Mouse (Mus musculus) MEL (cell line): ENCODE results near the gene Slc9a5. TPM values are rescaled to one million over a fixed set of nuclear protein-coding genes. Genes with fewer than 3 reads are reported as not detected.

ENCODE experiments used
- DNase-seq: peaks from one replicate; pipeline ENCODE4 v3.0.0; 2011; ENCODE audit warnings: low read depth, low spot score
- H3K27ac ChIP-seq: 2 replicates; pipeline ENCODE4 v1.5.1; 2012; ENCODE audit warnings: low read depth, mild to moderate bottlenecking, control low read depth, low read length, moderate library complexity; ENCODE audit not compliant: control insufficient read depth
- H3K27me3 ChIP-seq, 2 experiments: fragments of 150-350 bp in 1 of 2; sonication (generic) in 1 of 2; 2 replicates each; pipeline ENCODE4 v1.6.1; 2012; ENCODE audit warnings: low read length in 2 of 2, mild to moderate bottlenecking in 2 of 2, improper control_type of control experiment in 1 of 2, moderate library complexity in 1 of 2; ENCODE audit not compliant: insufficient read depth in 2 of 2, control insufficient read depth in 1 of 2
- H3K36me3 ChIP-seq, 2 experiments: 2 replicates each; pipeline ENCODE4 v1.6.1; 2012 to 2014; ENCODE audit warnings: low read length in 2 of 2, improper control_type of control experiment in 1 of 2, inconsistent platforms in 1 of 2, mild to moderate bottlenecking in 1 of 2; ENCODE audit not compliant: insufficient read depth in 2 of 2, control insufficient read depth in 1 of 2
- H3K4me1 ChIP-seq, 2 experiments: fragments of 150-350 bp in 1 of 2; sonication (generic) in 1 of 2; 2 replicates each; pipeline ENCODE4 v1.6.1; 2012; ENCODE audit warnings: low read length in 2 of 2, improper control_type of control experiment in 1 of 2, mild to moderate bottlenecking in 1 of 2; ENCODE audit not compliant: insufficient read depth in 2 of 2, control insufficient read depth in 1 of 2
- H3K4me3 ChIP-seq, 2 experiments: fragments of 150-350 bp in 1 of 2; sonication (generic) in 1 of 2; 2 replicates each; pipeline ENCODE4 v1.5.1; 2012; ENCODE audit warnings: low read depth in 2 of 2, low read length in 2 of 2, mild to moderate bottlenecking in 2 of 2, moderate library complexity in 2 of 2, control low read depth in 1 of 2, improper control_type of control experiment in 1 of 2; ENCODE audit not compliant: control insufficient read depth in 1 of 2, insufficient read depth in 1 of 2
- H3K79me2 ChIP-seq: 2 replicates; pipeline ENCODE4 v1.6.1; 2012; ENCODE audit warnings: mild to moderate bottlenecking, low read length, moderate library complexity; ENCODE audit not compliant: control insufficient read depth, poor library complexity, insufficient read depth
- H3K9ac ChIP-seq: 2 replicates; pipeline ENCODE4 v1.6.1; 2012; ENCODE audit warnings: low read depth, mild to moderate bottlenecking, control low read depth, low read length, moderate library complexity; ENCODE audit not compliant: control insufficient read depth, poor library complexity, severe bottlenecking
- H3K9me3 ChIP-seq: fragments of 150-350 bp; sonication (generic); replicated peaks from 2 replicates; pipeline ENCODE4 v1.6.1; 2012; ENCODE audit warnings: mild to moderate bottlenecking, low read length, improper control_type of control experiment, moderate library complexity; ENCODE audit not compliant: insufficient read depth
- CHD2 ChIP-seq: IDR thresholded peaks from 2 replicates; pipeline ENCODE4 v1.6.1; 2011; ENCODE audit warnings: low read length, improper control_type of control experiment
- CTCF ChIP-seq, 3 experiments: IDR thresholded peaks in 2 of 3; conservative IDR thresholded peaks in 1 of 3; 2 replicates each; pipeline ENCODE4 v1.5.1; 2011 to 2012; ENCODE audit warnings: low read length in 3 of 3, low read depth in 2 of 3, mild to moderate bottlenecking in 2 of 3, improper control_type of control experiment in 1 of 3, inconsistent platforms in 1 of 3, mixed read lengths in 1 of 3, moderate library complexity in 1 of 3; ENCODE audit not compliant: control insufficient read depth in 1 of 3, insufficient read depth in 1 of 3, poor library complexity in 1 of 3, severe bottlenecking in 1 of 3
- E2F4 ChIP-seq: IDR thresholded peaks from 2 replicates; pipeline ENCODE4 v1.6.1; 2011; ENCODE audit warnings: low read depth, low read length, improper control_type of control experiment, borderline replicate concordance
- EP300 ChIP-seq, 2 experiments: IDR thresholded peaks; 2 replicates each; pipeline ENCODE4 v1.6.1; 2011; ENCODE audit warnings: improper control_type of control experiment in 2 of 2, low read length in 2 of 2, low read depth in 1 of 2, mild to moderate bottlenecking in 1 of 2
- ETS1 ChIP-seq: IDR thresholded peaks from 2 replicates; pipeline ENCODE4 v1.6.1; 2012; ENCODE audit warnings: low read depth, mild to moderate bottlenecking, inconsistent platforms, low read length, improper control_type of control experiment, moderate library complexity
- JUND ChIP-seq: IDR thresholded peaks from 2 replicates; pipeline ENCODE4 v1.6.1; 2011; ENCODE audit warnings: low read depth, mild to moderate bottlenecking, improper control_type of control experiment, low read length
- KAT2A ChIP-seq: conservative IDR thresholded peaks from 2 replicates; pipeline ENCODE4 v1.6.1; 2012; ENCODE audit warnings: low read depth, low read length, improper control_type of control experiment, inconsistent platforms
- MAZ ChIP-seq: IDR thresholded peaks from 2 replicates; pipeline ENCODE4 v1.6.1; 2012; ENCODE audit warnings: low read depth, mild to moderate bottlenecking, inconsistent platforms, low read length, improper control_type of control experiment
- MEF2A ChIP-seq: IDR thresholded peaks from 2 replicates; pipeline ENCODE4 v1.6.1; 2014; ENCODE audit warnings: low read depth, mild to moderate bottlenecking, inconsistent platforms, low read length, improper control_type of control experiment; ENCODE audit not compliant: poor library complexity, insufficient replicate concordance, severe bottlenecking; ENCODE audit errors: extremely low read depth
- NELFE ChIP-seq: IDR thresholded peaks from 2 replicates; pipeline ENCODE4 v1.6.1; 2011; ENCODE audit warnings: low read depth, low read length, improper control_type of control experiment
- NRF1 ChIP-seq: IDR thresholded peaks from 2 replicates; pipeline ENCODE4 v1.6.1; 2014; ENCODE audit warnings: low read depth, mild to moderate bottlenecking, inconsistent platforms, low read length, improper control_type of control experiment, moderate library complexity; ENCODE audit not compliant: poor library complexity, insufficient read depth, severe bottlenecking
- POLR2AphosphoS5 ChIP-seq: IDR thresholded peaks from 2 replicates; pipeline ENCODE4 v1.6.1; 2012; ENCODE audit warnings: low read depth, borderline replicate concordance, mild to moderate bottlenecking, inconsistent platforms, low read length, moderate library complexity, mixed read lengths
- RAD21 ChIP-seq: IDR thresholded peaks from 2 replicates; pipeline ENCODE4 v1.6.1; 2011; ENCODE audit warnings: mild to moderate bottlenecking, low read depth, low read length, improper control_type of control experiment
- RCOR1 ChIP-seq: IDR thresholded peaks from 2 replicates; pipeline ENCODE4 v1.6.1; 2012; ENCODE audit warnings: low read depth, mild to moderate bottlenecking, inconsistent platforms, low read length, improper control_type of control experiment
- SIN3A ChIP-seq: IDR thresholded peaks from 2 replicates; pipeline ENCODE4 v1.6.1; 2012; ENCODE audit warnings: low read length, improper control_type of control experiment, inconsistent platforms
- SMC3 ChIP-seq: IDR thresholded peaks from 2 replicates; pipeline ENCODE4 v1.6.1; 2011; ENCODE audit warnings: low read depth, low read length, improper control_type of control experiment
- TAL1 ChIP-seq: IDR thresholded peaks from 2 replicates; pipeline ENCODE4 v1.6.1; 2012; ENCODE audit warnings: mild to moderate bottlenecking, inconsistent platforms, low read length, moderate library complexity, mixed read lengths
- TBP ChIP-seq: IDR thresholded peaks from 2 replicates; pipeline ENCODE4 v1.8.0; 2011; ENCODE audit warnings: low read depth, low read length, improper control_type of control experiment
- TCF12 ChIP-seq: IDR thresholded peaks from 2 replicates; pipeline ENCODE4 v1.6.1; 2014; ENCODE audit warnings: low read depth, mild to moderate bottlenecking, inconsistent platforms, low read length, improper control_type of control experiment, moderate library complexity
- UBTF ChIP-seq: IDR thresholded peaks from 2 replicates; pipeline ENCODE4 v1.6.1; 2012; ENCODE audit warnings: low read depth, mild to moderate bottlenecking, inconsistent platforms, low read length, improper control_type of control experiment, moderate library complexity, borderline replicate concordance; ENCODE audit not compliant: insufficient read depth
- USF1 ChIP-seq: IDR thresholded peaks from 2 replicates; pipeline ENCODE4 v1.6.1; 2014; ENCODE audit warnings: low read depth, mild to moderate bottlenecking, inconsistent platforms, low read length, improper control_type of control experiment, moderate library complexity
- USF2 ChIP-seq, 2 experiments: IDR thresholded peaks; 2 replicates each; pipeline ENCODE4 v1.6.1; 2011 to 2012; ENCODE audit warnings: improper control_type of control experiment in 2 of 2, low read length in 2 of 2, borderline replicate concordance in 1 of 2, inconsistent platforms in 1 of 2, low read depth in 1 of 2, mild to moderate bottlenecking in 1 of 2; ENCODE audit not compliant: insufficient read depth in 1 of 2
- ZKSCAN1 ChIP-seq: IDR thresholded peaks from 2 replicates; pipeline ENCODE4 v1.6.1; 2012; ENCODE audit warnings: low read depth, mild to moderate bottlenecking, inconsistent platforms, low read length, improper control_type of control experiment, moderate library complexity
- ZMIZ1 ChIP-seq: IDR thresholded peaks from 2 replicates; pipeline ENCODE4 v1.6.1; 2012; ENCODE audit warnings: low read depth, mild to moderate bottlenecking, inconsistent platforms, low read length, improper control_type of control experiment, moderate library complexity
- polyA plus RNA-seq, 2 experiments: library from polyadenylated mRNA; stranded (reverse) in 1 of 2; unstranded in 1 of 2; fragments of >175 nt in 1 of 2; fragments of >200 nt in 1 of 2; gene quantifications; 2 replicates each; pipeline versions ENCODE4 v1.2.1 to v1.2.4; 2012; ENCODE audit warnings: low replicate concordance in 2 of 2, low read depth in 1 of 2; ENCODE audit not compliant: insufficient read length in 2 of 2, insufficient read depth in 1 of 2, missing spikeins in 1 of 2
- total RNA-seq: library from RNA; depleted of rRNA; stranded (reverse); fragments of 300-350 nt; gene quantifications from 2 replicates; pipeline ENCODE4 v1.2.3, GENCODE M21; 2012; rRNA removed

Gene Slc9a5
- total and polyA plus RNA-seq, 3 experiments, result 0.12 to 1.9 TPM; not detected in 1

- Histone ChIP-seq H3K4me3 (no peak overlapping the region), H3K9ac (no peak overlapping the region), H3K4me1 (no peaks in the 10 kb centered on the region), H3K27ac (no peak overlapping the region), H3K79me2 (no peaks in the 10 kb centered on the region), H3K9me3 (no peaks in the 10 kb centered on the region), H3K36me3 (no peaks in the 10 kb centered on the region), H3K27me3 (peaks cover 17 to 32% of the 10 kb centered on the region in 2 experiments)
- no peak for TF ChIP-seq TAL1
- no peak for TF ChIP-seq UBTF
- peak; percentile 24; the same call in 1 of the 2 replicates for TF ChIP-seq SMC3
- no peak for TF ChIP-seq USF2 (IDR thresholded peaks at IDR 0.05; ENCODE audit: borderline replicate concordance in 1 of 2, insufficient read depth in 1 of 2, low read depth in 1 of 2, low read length in 2 of 2)
- TF ChIP-seq MEF2A, result no peak
- TF ChIP-seq RCOR1, result no peak
- no peak for TF ChIP-seq TBP
- no peak for TF ChIP-seq NRF1
- peak; percentile 37 for TF ChIP-seq RAD21
- TF ChIP-seq USF1, result no peak
- TF ChIP-seq SIN3A, result no peak
- no peak for TF ChIP-seq ZMIZ1
- TF ChIP-seq ZKSCAN1, result no peak
- no peak for TF ChIP-seq E2F4
- no peak for TF ChIP-seq NELFE
- TF ChIP-seq JUND, result no peak
- no peak for TF ChIP-seq POLR2AphosphoS5
- TF ChIP-seq KAT2A, result no peak
- TF ChIP-seq TCF12, result no peak
- peak in 2 of 3 experiments; percentile 24 to 44; a peak in 3 of 6 replicates for TF ChIP-seq CTCF (IDR thresholded peaks at IDR 0.05 in 2 of 3, conservative IDR thresholded peaks at IDR 0.05 in 1 of 3; ENCODE audit: control insufficient read depth in 1 of 3, insufficient read depth in 1 of 3, low read depth in 2 of 3, low read length in 3 of 3, poor library complexity in 1 of 3, severe bottlenecking in 1 of 3)
- TF ChIP-seq ETS1, result no peak
- TF ChIP-seq EP300 (IDR thresholded peaks at IDR 0.05; ENCODE audit: low read depth in 1 of 2, low read length in 2 of 2), result no peak
- TF ChIP-seq MAZ, result no peak
- TF ChIP-seq CHD2, result no peak
- DNase-seq, result peak; percentile 30
These were observed 70.3 kb downstream of the Slc9a5 start for GRCm38 (mm10) chr8:105418992-105419391.

Other genes with a start within 250 kb of the Slc9a5 start
- not detected in 2 replicates for gene Ces4a, start 217.0 kb upstream of the Slc9a5 start, total RNA-seq
- gene Ces4a, start 217.0 kb upstream of the Slc9a5 start, polyA plus RNA-seq, result not detected
- 32.5 and 40.6 TPM in 2 replicates for gene Cbfb, start 178.2 kb upstream of the Slc9a5 start, total RNA-seq
- 10 to 100 TPM in 1 of 2 experiments, not detected in 1; 37.9 TPM for gene Cbfb, start 178.2 kb upstream of the Slc9a5 start, polyA plus RNA-seq
- 16.0 and 18.3 TPM in 2 replicates for gene D230025D16Rik, start 123.7 kb upstream of the Slc9a5 start, total RNA-seq
- 10 to 100 TPM in 1 of 2 experiments, not detected in 1; 22.4 TPM for gene D230025D16Rik, start 123.7 kb upstream of the Slc9a5 start, polyA plus RNA-seq
- gene B3gnt9, start 93.7 kb upstream of the Slc9a5 start, total RNA-seq, result 2.7 and 2.8 TPM in 2 replicates
- gene B3gnt9, start 93.7 kb upstream of the Slc9a5 start, polyA plus RNA-seq, result 1 to 10 TPM in 1 of 2 experiments, not detected in 1; 4.7 TPM
- gene Tradd, start 84.2 kb upstream of the Slc9a5 start, total RNA-seq, result 29.0 and 31.0 TPM in 2 replicates
- gene Tradd, start 84.2 kb upstream of the Slc9a5 start, polyA plus RNA-seq, result 10 to 100 TPM in 1 of 2 experiments, not detected in 1; 33.5 TPM
- 4.1 and 4.8 TPM in 2 replicates for gene Fbxl8, start 84.2 kb upstream of the Slc9a5 start, total RNA-seq
- gene Fbxl8, start 84.2 kb upstream of the Slc9a5 start, polyA plus RNA-seq, result 1 to 10 TPM in 1 of 2 experiments, not detected in 1; 7.2 TPM
- 1.4 and 1.7 TPM in 2 replicates for gene Hsf4, start 79.0 kb upstream of the Slc9a5 start, total RNA-seq
- gene Hsf4, start 79.0 kb upstream of the Slc9a5 start, polyA plus RNA-seq, result 1 to 10 TPM in 1 of 2 experiments, not detected in 1; 7.1 TPM
- gene Nol3, start 72.7 kb upstream of the Slc9a5 start, total RNA-seq, result 0.69 and 0.89 TPM in 2 replicates
- under 1 TPM in 1 of 2 experiments, not detected in 1; 0.63 TPM for gene Nol3, start 72.7 kb upstream of the Slc9a5 start, polyA plus RNA-seq
- gene 4931428F04Rik, start 59.0 kb upstream of the Slc9a5 start, total RNA-seq, result 5.6 and 8.2 TPM in 2 replicates
- 10 to 100 TPM in 1 of 2 experiments, not detected in 1; 13.0 TPM for gene 4931428F04Rik, start 59.0 kb upstream of the Slc9a5 start, polyA plus RNA-seq
- gene Exoc3l, start 52.7 kb upstream of the Slc9a5 start, total RNA-seq, result 0.56 and 0.69 TPM in 2 replicates
- 1 to 10 TPM in 1 of 2 experiments, not detected in 1; 2.0 TPM for gene Exoc3l, start 52.7 kb upstream of the Slc9a5 start, polyA plus RNA-seq
- gene E2f4, start 51.2 kb upstream of the Slc9a5 start, total RNA-seq, result 95.9 and 98.5 TPM in 2 replicates
- gene E2f4, start 51.2 kb upstream of the Slc9a5 start, polyA plus RNA-seq, result 100 to 1,000 TPM in 1 of 2 experiments, 10 to 100 TPM in 1; 97.9 to 313 TPM
- 1.0 and 1.3 TPM in 2 replicates for gene Elmo3, start 43.2 kb upstream of the Slc9a5 start, total RNA-seq
- 1 to 10 TPM in 1 of 2 experiments, not detected in 1; 2.9 TPM for gene Elmo3, start 43.2 kb upstream of the Slc9a5 start, polyA plus RNA-seq
- 2.6 and 3.2 TPM in 2 replicates for gene Lrrc29, start 22.6 kb upstream of the Slc9a5 start, total RNA-seq
- 1 to 10 TPM in 1 of 2 experiments, not detected in 1; 6.1 TPM for gene Lrrc29, start 22.6 kb upstream of the Slc9a5 start, polyA plus RNA-seq
- gene Tmem208, start 22.5 kb upstream of the Slc9a5 start, total RNA-seq, result 123 and 149 TPM in 2 replicates
- gene Tmem208, start 22.5 kb upstream of the Slc9a5 start, polyA plus RNA-seq, result 10 to 100 TPM in 1 of 2 experiments, not detected in 1; 94.5 TPM
- 2.5 and 2.8 TPM in 2 replicates for gene Fhod1, start 890 bp upstream of the Slc9a5 start, total RNA-seq
- gene Fhod1, start 890 bp upstream of the Slc9a5 start, polyA plus RNA-seq, result 10 to 100 TPM in 1 of 2 experiments, not detected in 1; 10.9 TPM
- gene Plekhg4, start 24.4 kb downstream of the Slc9a5 start, total RNA-seq, result not detected in 2 replicates
- gene Plekhg4, start 24.4 kb downstream of the Slc9a5 start, polyA plus RNA-seq, result under 1 TPM in 1 of 2 experiments, not detected in 1; 0.10 TPM
- not detected in 2 replicates for gene Kctd19, start 64.7 kb downstream of the Slc9a5 start, total RNA-seq
- not detected for gene Kctd19, start 64.7 kb downstream of the Slc9a5 start, polyA plus RNA-seq
- gene Lrrc36, start 64.7 kb downstream of the Slc9a5 start, total RNA-seq, result not detected in 2 replicates
- under 1 TPM in 1 of 2 experiments, not detected in 1; 0.06 TPM for gene Lrrc36, start 64.7 kb downstream of the Slc9a5 start, polyA plus RNA-seq
- 0.42 and 0.81 TPM in 2 replicates for gene Tppp3, start 122.7 kb downstream of the Slc9a5 start, total RNA-seq
- 1 to 10 TPM in 1 of 2 experiments, not detected in 1; 1.7 TPM for gene Tppp3, start 122.7 kb downstream of the Slc9a5 start, polyA plus RNA-seq
- 4.7 and 4.9 TPM in 2 replicates for gene Zdhhc1, start 148.1 kb downstream of the Slc9a5 start, total RNA-seq
- gene Zdhhc1, start 148.1 kb downstream of the Slc9a5 start, polyA plus RNA-seq, result 10 to 100 TPM in 1 of 2 experiments, not detected in 1; 11.5 TPM
- gene Hsd11b2, start 169.9 kb downstream of the Slc9a5 start, total RNA-seq, result 0.27 TPM in 1 of 2 replicates, not detected in the other
- 1 to 10 TPM in 1 of 2 experiments, not detected in 1; 2.1 TPM for gene Hsd11b2, start 169.9 kb downstream of the Slc9a5 start, polyA plus RNA-seq
- 43.0 and 51.1 TPM in 2 replicates for gene Atp6v0d1, start 217.2 kb downstream of the Slc9a5 start, total RNA-seq
- gene Atp6v0d1, start 217.2 kb downstream of the Slc9a5 start, polyA plus RNA-seq, result 10 to 100 TPM in 1 of 2 experiments, not detected in 1; 83.8 TPM